Mouse (Mus musculus) heart, adult 2 months (tissue): ENCODE measurements around the gene Trnp1.

Source experiments
- CTCF ChIP-seq: fragments of 200-600 bp; IDR thresholded peaks from 2 replicates; pipeline ENCODE4 v1.8.1; 2022; ENCODE audit warnings: antibody characterized with exemption, mild to moderate bottlenecking, moderate library complexity
- POLR2A ChIP-seq: fragments of 200-500 bp; IDR thresholded peaks from 2 replicates; pipeline ENCODE4 v1.6.1; 2011; ENCODE audit warnings: mild to moderate bottlenecking, low read depth, low read length, control low read depth; ENCODE audit not compliant: insufficient read depth

GRCm38 (mm10) chr4:133447366-133447765 lies 51.0 kb downstream of the Trnp1 start:
- TF ChIP-seq CTCF, result no peak
- TF ChIP-seq POLR2A, result no peak
